Mouse (Mus musculus) Patski (cell line): ENCODE results near the gene Cmtm2b. TPM values are rescaled to one million over a fixed set of nuclear protein-coding genes. Genes with fewer than 3 reads are reported as not detected.
A peak's percentile ranks its signal among the peaks of the same experiment; 100 is the strongest.

ENCODE experiments used
- ATAC-seq: fragments of 100-300 bp; one replicate; pipeline ENCODE4 v1.8.0; 2021
- CTCF ChIA-PET: fragments of 350-600 bp; sonication (Branson Sonifier 250); formaldehyde crosslinking; loops from one replicate; lab custom pipeline; 2022; ENCODE audit warnings: inconsistent platforms; lab: Charles Lee
- POLR2A ChIA-PET: fragments of 350-600 bp; sonication (Branson Sonifier 250); formaldehyde crosslinking; loops from one replicate; lab custom pipeline; 2022; ENCODE audit warnings: antibody characterized with exemption, inconsistent platforms; lab: Charles Lee
- DNase-seq: peaks from one replicate; pipeline ENCODE4 v3.0.0-alpha.2; 2011; ENCODE audit warnings: low read depth, low spot score
- H3K27me3 ChIP-seq: fragments of 371-371 bp; one replicate; pipeline ENCODE4 v1.5.1; 2021
- CTCF ChIP-seq: fragments of 100-300 bp; IDR thresholded peaks from one replicate; pipeline ENCODE4 v1.5.1; 2021
- in situ Hi-C: fragments of 300-500 bp; cut with MboI; formaldehyde crosslinking; loops from 3 replicates; pipeline ENCODE4 v1.11.1; 2018; ENCODE audit warnings: low pct_unique_long_range_greater_than_20kb, mixed read lengths
- polyA plus RNA-seq: library from polyadenylated mRNA; unstranded; gene quantifications from one replicate; pipeline ENCODE4 v1.2.3, GENCODE M21; 2021

Gene Cmtm2b
- polyA plus RNA-seq, 1 experiment from 2014 or later: not detected

DNA sequence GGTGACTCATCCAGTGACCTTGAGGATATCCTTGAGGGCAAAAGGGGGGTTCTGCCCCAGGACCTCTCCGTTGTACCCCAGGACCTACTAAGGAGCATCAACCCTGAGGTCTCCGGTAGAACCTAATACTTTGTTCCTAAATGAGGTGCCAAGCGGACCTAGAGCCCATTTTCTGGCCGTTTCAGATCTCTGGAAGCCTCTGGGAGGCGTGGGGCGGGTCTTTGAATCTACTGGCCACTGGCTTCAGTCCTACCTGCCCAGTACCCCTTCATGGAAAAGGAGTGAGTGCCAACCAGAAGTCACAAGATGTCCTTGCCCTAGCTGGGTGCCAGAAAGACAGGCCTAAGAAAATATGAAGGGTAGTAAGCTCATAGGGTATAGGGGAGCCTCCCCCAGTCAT, 19.6 kb downstream of the Cmtm2b start:
- no peak for TF ChIP-seq CTCF
- no peaks in the 10 kb centered on the region for H3K27me3 ChIP-seq
- CTCF ChIA-PET: interaction anchor here (1.1 to 2.2 kb wide), 5 partner anchors 8 to 101 kb away, joined by 3 to 9 read pairs (median 4); partner anchors contain the start of gene Dync1li2
- POLR2A ChIA-PET: interaction anchor here (0.8 to 1.2 kb wide), 2 partner anchors 101 kb away, joined by 4 to 5 read pairs; partner anchors contain the start of gene Dync1li2
- ATAC-seq (no peak), DNase-seq (no peak)
- in situ Hi-C loops: loop anchor here (5.0 to 25.0 kb wide), 4 partner anchors 61 to 221 kb away; partner anchors contain the start of gene Dync1li2

DNA sequence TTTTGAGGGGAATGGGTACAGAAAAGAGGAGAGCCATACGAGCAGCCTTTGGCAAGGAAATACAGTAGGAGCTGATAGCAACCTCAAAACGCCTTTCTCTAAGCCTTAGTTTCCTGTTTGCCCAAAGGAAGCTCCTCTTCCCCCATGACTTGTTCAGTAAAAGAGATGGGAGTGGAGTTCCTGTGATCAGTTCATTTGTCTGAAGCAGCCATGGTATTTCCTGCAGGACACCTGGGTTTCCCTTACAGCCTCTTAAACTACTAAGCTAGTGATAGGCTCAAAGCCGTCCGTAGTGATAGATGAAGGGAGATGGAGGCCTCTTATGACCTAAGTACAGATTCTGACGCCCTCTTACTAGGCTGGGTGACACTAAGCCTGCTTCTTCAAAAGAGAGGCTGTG, 20.4 kb downstream of the Cmtm2b start:
- CTCF ChIA-PET: interaction anchor here (0.6 to 3.7 kb wide), 13 partner anchors 9 to 228 kb away, joined by 3 to 19 read pairs (median 4); partner anchors contain the start of gene Dync1li2
- H3K27me3 ChIP-seq: no peaks in the 10 kb centered on the region
- TF ChIP-seq CTCF: no peak
- POLR2A ChIA-PET: interaction anchor here (1.2 kb wide), 1 partner anchor 100 kb away, joined by 5 read pairs; the partner anchor contains the start of gene Dync1li2
- ATAC-seq: no peak
- no peak for DNase-seq
- in situ Hi-C loops: loop anchor here (5.0 to 25.0 kb wide), 4 partner anchors 60 to 220 kb away; partner anchors contain the start of gene Dync1li2

DNA sequence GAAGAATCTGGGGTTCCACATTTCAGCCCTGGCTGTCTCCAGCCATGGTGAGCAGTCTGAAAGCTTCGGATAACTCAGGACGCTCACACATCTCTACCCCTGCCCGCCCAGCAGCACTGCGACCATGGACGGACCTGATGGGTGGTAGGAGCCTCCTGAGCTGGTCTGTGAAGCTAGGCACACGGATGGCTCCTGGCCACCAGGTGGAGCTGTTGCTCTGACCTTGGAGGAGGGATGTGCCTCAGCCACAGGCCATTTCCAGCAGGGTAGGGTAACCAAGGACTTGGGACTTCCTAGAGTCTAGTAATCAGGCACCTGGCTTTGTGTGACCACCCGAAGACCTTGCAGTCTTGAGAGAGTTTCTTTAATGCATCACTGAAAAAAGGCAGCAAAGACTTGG, 21.9 kb downstream of the Cmtm2b start:
- DNase-seq: peak; percentile 48
- TF ChIP-seq CTCF: no peak
- no peaks in the 10 kb centered on the region for H3K27me3 ChIP-seq
- in situ Hi-C loops: loop anchor here (5.0 to 25.0 kb wide), 4 partner anchors 58 to 218 kb away; partner anchors contain the start of gene Dync1li2
- ATAC-seq: peak; percentile 55
- ChIA-PET CTCF (interaction anchor here (0.6 to 3.7 kb wide), 22 partner anchors 10 to 227 kb away, joined by 3 to 19 read pairs (median 4); partner anchors contain the start of gene Dync1li2), POLR2A (interaction anchor here (1.0 to 1.4 kb wide), 2 partner anchors 49 to 88 kb away, joined by 3 read pairs; no protein-coding TSS in a partner anchor)

DNA sequence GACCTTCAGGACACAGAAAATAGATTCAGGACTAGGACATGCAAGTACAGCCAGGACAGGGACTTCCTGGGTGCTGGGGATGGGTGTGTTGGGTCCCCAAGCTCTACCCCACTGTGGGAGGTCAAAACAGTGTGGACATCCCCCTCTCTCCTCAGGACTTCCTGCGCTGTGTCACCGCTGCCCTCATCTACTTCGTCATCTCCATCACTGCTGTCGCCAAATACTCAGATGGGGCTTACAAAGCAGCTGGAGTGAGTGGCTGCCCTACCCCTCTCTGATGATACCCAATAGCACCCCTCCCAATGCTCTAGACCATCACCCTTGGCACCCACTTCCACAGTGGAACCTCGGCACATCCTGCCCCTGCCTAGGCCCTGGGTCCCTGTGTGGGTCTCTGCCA, 22.6 kb downstream of the Cmtm2b start:
- ATAC-seq (no peak), DNase-seq (no peak)
- no peak for TF ChIP-seq CTCF
- POLR2A ChIA-PET: interaction anchor here (1.0 kb wide), 1 partner anchor 87 kb away, joined by 3 read pairs; no protein-coding TSS in a partner anchor
- no peaks in the 10 kb centered on the region for H3K27me3 ChIP-seq
- in situ Hi-C loops: loop anchor here (5.0 to 25.0 kb wide), 4 partner anchors 58 to 218 kb away; partner anchors contain the start of gene Dync1li2
- CTCF ChIA-PET: interaction anchor here (0.8 to 3.7 kb wide), 18 partner anchors 10 to 226 kb away, joined by 3 to 19 read pairs (median 6); partner anchors contain the start of gene Dync1li2

DNA sequence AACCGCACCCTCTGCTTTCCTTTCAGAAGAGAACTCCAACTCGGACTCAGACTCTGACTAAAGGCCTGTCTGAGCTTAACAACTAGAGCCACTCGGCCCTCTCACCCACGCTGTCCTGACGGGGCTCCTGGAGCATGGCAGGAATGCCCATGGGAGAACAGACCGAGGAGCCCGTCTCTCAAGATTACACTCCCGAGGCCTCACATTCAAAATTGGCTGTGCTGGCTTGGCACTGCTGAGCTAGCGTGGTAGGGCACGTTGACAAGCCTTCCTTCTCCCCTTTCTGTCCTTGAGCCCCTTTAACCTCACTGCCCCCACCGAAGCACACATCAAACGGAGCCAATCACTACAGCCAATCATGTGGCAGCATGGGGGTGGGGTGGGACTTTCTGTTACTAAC, 24.7 kb downstream of the Cmtm2b start:
- no peak for ATAC-seq
- in situ Hi-C loops: loop anchor here (10.0 to 25.0 kb wide), 3 partner anchors 98 to 216 kb away; partner anchors contain the start of gene Dync1li2
- no peak for TF ChIP-seq CTCF
- no peaks in the 10 kb centered on the region for H3K27me3 ChIP-seq
- DNase-seq: no peak
- CTCF ChIA-PET: interaction anchor here (0.8 kb wide), 1 partner anchor 14 kb away, joined by 3 read pairs; no protein-coding TSS in a partner anchor
- POLR2A ChIA-PET: interaction anchor here (1.4 kb wide), 1 partner anchor 20 kb away, joined by 3 read pairs; no protein-coding TSS in a partner anchor

DNA sequence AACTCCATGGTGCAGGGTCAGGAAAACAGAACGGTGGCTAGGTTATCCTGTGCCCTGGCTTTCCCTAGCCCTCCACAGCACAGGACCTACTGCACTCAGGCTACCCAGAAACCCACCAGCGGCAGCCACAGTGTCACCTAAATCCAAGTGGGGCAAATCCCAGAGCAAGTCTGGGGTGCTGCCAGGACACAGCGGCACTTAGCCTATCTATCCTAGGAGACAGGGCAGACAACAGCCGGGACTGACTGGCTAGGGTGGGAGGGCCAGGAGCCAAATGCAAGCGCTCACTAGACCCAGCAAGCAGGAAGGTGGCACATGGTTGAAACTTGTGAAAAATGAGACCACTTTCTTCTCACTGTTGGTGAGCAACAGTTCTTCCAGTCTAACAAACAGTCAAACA, 26.9 kb downstream of the Cmtm2b start:
- TF ChIP-seq CTCF: no peak
- no peaks in the 10 kb centered on the region for H3K27me3 ChIP-seq
- DNase-seq (no peak), ATAC-seq (no peak)
- ChIA-PET CTCF (interaction anchor here (1.0 kb wide), 1 partner anchor 55 kb away, joined by 4 read pairs; no protein-coding TSS in a partner anchor), POLR2A (no interaction called here)
- in situ Hi-C loops: loop anchor here (10.0 to 25.0 kb wide), 3 partner anchors 96 to 213 kb away; partner anchors contain the start of gene Dync1li2

DNA sequence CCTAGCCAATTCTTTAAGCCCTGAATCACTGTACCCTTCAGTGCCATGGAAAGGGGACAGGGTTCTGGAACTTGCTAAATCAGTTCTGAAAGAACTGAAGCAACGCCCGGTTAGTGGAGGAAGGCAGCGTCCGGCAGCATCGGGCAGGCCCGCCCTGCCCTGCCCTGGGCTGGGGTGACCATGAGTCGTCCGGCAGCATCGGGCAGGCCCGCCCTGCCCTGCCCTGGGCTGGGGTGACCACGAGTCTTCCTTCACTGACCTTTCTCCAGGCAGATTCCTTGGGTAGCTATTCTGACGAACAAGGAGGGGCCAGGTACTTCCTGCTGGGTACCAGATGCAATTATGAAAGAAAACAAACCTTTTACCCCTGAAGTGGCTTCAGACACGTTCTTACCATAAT, 28.0 kb downstream of the Cmtm2b start:
- POLR2A ChIA-PET: interaction anchor here (0.6 kb wide), 1 partner anchor 228 kb away, joined by 3 read pairs; no protein-coding TSS in a partner anchor
- TF ChIP-seq CTCF: no peak
- CTCF ChIA-PET: no interaction called here
- in situ Hi-C loops: no loop called here
- H3K27me3 ChIP-seq: no peaks in the 10 kb centered on the region
- ATAC-seq: no peak
- DNase-seq: no peak

DNA sequence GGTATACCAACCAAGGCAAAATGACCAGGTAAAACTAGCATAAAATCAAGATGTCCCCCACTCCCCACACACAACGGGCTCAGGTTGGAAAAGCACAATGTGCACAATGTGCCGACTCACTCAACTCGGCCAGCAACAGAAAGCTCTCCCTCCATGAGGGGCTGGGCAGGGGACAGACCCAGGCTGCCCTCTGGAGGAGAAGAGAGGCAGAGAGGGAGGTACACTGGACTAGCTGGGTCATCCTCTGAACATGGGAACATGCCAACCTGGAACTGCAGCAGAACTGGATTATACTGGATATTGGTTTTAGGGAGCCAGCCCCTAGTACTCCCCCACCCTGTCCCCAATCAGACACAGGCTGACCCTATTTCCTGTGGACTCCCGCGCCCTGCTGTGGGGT, 31.2 kb downstream of the Cmtm2b start:
- POLR2A ChIA-PET: no interaction called here
- TF ChIP-seq CTCF: no peak
- H3K27me3 ChIP-seq: no peaks in the 10 kb centered on the region
- ATAC-seq (no peak), DNase-seq (no peak)
- CTCF ChIA-PET: interaction anchor here (0.9 to 1.4 kb wide), 2 partner anchors 25 to 79 kb away, joined by 3 to 4 read pairs; no protein-coding TSS in a partner anchor
- in situ Hi-C loops: no loop called here

DNA sequence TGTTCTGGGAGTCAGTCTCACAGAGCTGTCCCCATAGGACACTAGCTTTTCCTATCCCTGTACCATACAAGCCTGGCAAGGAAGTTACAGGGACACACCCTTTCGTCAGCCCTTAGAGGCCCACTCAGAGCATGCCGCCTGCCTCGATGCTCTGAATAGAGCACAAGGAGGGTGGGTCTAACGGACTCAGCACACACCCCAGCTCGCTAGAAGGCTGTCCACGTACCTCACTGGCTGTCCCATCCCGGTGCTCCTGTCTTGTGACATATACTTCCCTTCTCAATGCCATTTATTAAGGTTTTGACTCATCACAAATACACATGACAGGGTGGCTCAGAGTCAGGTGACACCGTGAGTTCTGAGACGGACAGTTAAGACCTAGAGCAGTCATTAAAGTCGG, 32.5 kb downstream of the Cmtm2b start:
- no peaks in the 10 kb centered on the region for H3K27me3 ChIP-seq
- no peak for ATAC-seq
- ChIA-PET CTCF (interaction anchor here (1.3 to 2.4 kb wide), 3 partner anchors 11 to 23 kb away, joined by 3 to 6 read pairs (median 4); no protein-coding TSS in a partner anchor), POLR2A (no interaction called here)
- DNase-seq: no peak
- no peak for TF ChIP-seq CTCF
- in situ Hi-C loops: no loop called here

DNA sequence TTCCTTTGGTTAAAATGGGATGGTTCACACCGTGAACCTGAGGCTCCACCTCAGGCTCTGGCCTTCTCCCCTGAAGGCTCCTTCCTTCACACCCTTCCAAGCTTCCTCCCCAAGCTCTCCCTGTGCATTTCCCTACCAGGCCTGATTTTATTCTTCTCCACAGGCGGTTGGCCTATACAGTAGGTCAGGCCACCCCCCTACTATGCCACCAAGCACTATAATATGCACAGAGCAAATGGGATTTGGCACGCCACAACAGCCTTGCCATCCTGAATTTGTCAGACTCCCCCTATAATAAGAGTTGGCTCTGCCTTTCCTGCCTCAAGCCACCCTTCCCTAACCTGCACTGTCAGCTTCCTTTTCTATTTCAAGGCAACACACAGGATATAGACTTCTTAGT, 36.6 kb downstream of the Cmtm2b start:
- in situ Hi-C loops: no loop called here
- ATAC-seq (no peak), DNase-seq (no peak)
- no peaks in the 10 kb centered on the region for H3K27me3 ChIP-seq
- ChIA-PET POLR2A (no interaction called here), CTCF (interaction anchor here (1.2 to 2.1 kb wide), 2 partner anchors 9 to 25 kb away, joined by 3 to 8 read pairs; no protein-coding TSS in a partner anchor)
- TF ChIP-seq CTCF: no peak
